Mouse (Mus musculus) heart, postnatal 25 days (tissue): ENCODE data around the gene Draxin. TPM values are rescaled to one million over a fixed set of nuclear protein-coding genes. Genes with fewer than 3 reads are reported as not detected.
A peak's percentile ranks its signal among the peaks of the same experiment; 100 is the strongest.

ENCODE experiments used
- DNase-seq: peaks from one replicate; pipeline ENCODE4 v3.0.0; 2022; ENCODE audit warnings: low spot score
- intact Hi-C: fragments of 180-260 bp; cut with DNase I; formaldehyde crosslinking; loops from one replicate; pipeline ENCODE4 v1.15.1; 2025
- total RNA-seq, 2 experiments: library from RNA; stranded (reverse); gene quantifications; 2 replicates each; pipeline ENCODE4 v1.2.3; 2021

The Draxin gene
- total RNA-seq, 2 experiments from 2014 or later = 0.05 to 0.11 TPM

GRCm38 (mm10) chr4:148154982-148155381 lies 24.5 kb upstream of the Draxin start:
- DNase-seq = no peak
- intact Hi-C loops = loop anchor here (2.0 to 10.0 kb wide), 2 partner anchors 14 to 210 kb away; partner anchors contain the start of gene 2510039O18Rik

GRCm38 (mm10) chr4:148154006-148154405 lies 23.5 kb upstream of the Draxin start:
- intact Hi-C loops = loop anchor here (2.0 to 10.0 kb wide), 2 partner anchors 13 to 209 kb away; partner anchors contain the start of gene 2510039O18Rik
- DNase-seq = no peak

GRCm38 (mm10) chr4:148152547-148152946 lies 22.0 kb upstream of the Draxin start:
- DNase-seq = no peak
- intact Hi-C loops = loop anchor here (1.0 to 10.0 kb wide), 2 partner anchors 38 to 208 kb away; partner anchors contain the start of gene 2510039O18Rik

- intact Hi-C loops = loop anchor here (1.0 to 10.0 kb wide), 2 partner anchors 37 to 207 kb away; partner anchors contain the start of gene 2510039O18Rik
- DNase-seq = peak; percentile 85
Observed at GRCm38 (mm10) chr4:148151267-148152168, 21.0 kb upstream of the Draxin start, which contains the start of gene Fbxo6. Gene Fbxo6 (minus strand): TSS chr4:148152140.

GRCm38 (mm10) chr4:148150953-148151266 lies 20.4 kb upstream of the Draxin start:
- intact Hi-C loops = loop anchor here (10.0 kb wide), 1 partner anchor 206 kb away; the partner anchor contains the start of gene 2510039O18Rik
- no peak for DNase-seq

- intact Hi-C loops = loop anchor here (10.0 kb wide), 1 partner anchor 205 kb away; the partner anchor contains the start of gene 2510039O18Rik
- no peak for DNase-seq
Observed at GRCm38 (mm10) chr4:148150242-148150641, 19.7 kb upstream of the Draxin start.

- intact Hi-C loops = no loop called here
- DNase-seq = no peak
Observed at GRCm38 (mm10) chr4:148149540-148149939, 19.0 kb upstream of the Draxin start.

GRCm38 (mm10) chr4:148147714-148148113 lies 17.2 kb upstream of the Draxin start:
- DNase-seq = no peak
- intact Hi-C loops = no loop called here

- intact Hi-C loops = no loop called here
- no peak for DNase-seq
Observed at GRCm38 (mm10) chr4:148143721-148144120, 13.2 kb upstream of the Draxin start.

- peak; percentile 87 for DNase-seq
- intact Hi-C loops = loop anchor here (2.0 kb wide), 1 partner anchor 14 kb away; no protein-coding TSS in a partner anchor
Observed at GRCm38 (mm10) chr4:148140098-148141011, 9.9 kb upstream of the Draxin start.

GRCm38 (mm10) chr4:148139767-148140097 lies 9.2 kb upstream of the Draxin start:
- no peak for DNase-seq
- intact Hi-C loops = loop anchor here (2.0 kb wide), 1 partner anchor 15 kb away; no protein-coding TSS in a partner anchor

GRCm38 (mm10) chr4:148137503-148137902 lies 7.0 kb upstream of the Draxin start:
- intact Hi-C loops = no loop called here
- no peak for DNase-seq

- DNase-seq = no peak
- intact Hi-C loops = no loop called here
Observed at GRCm38 (mm10) chr4:148134988-148135387, 4.5 kb upstream of the Draxin start.

- intact Hi-C loops = no loop called here
- no peak for DNase-seq
Observed at GRCm38 (mm10) chr4:148131497-148132081, 1.1 kb upstream of the Draxin start.

GRCm38 (mm10) chr4:148130133-148130532 lies 365 bp downstream of the Draxin start, which contains the start of gene Mad2l2:
Gene Mad2l2 (plus strand): TSS chr4:148130384.
- intact Hi-C loops = no loop called here
- no peak for DNase-seq

GRCm38 (mm10) chr4:148128672-148129071 lies 1.8 kb downstream of the Draxin start:
- intact Hi-C loops = no loop called here
- no peak for DNase-seq

GRCm38 (mm10) chr4:148128241-148128640 lies 2.3 kb downstream of the Draxin start:
- DNase-seq = no peak
- intact Hi-C loops = no loop called here

- intact Hi-C loops = no loop called here
- no peak for DNase-seq
Observed at GRCm38 (mm10) chr4:148122694-148123066, 7.8 kb downstream of the Draxin start.

GRCm38 (mm10) chr4:148121982-148122693 lies 8.4 kb downstream of the Draxin start:
- intact Hi-C loops = no loop called here
- no peak for DNase-seq
